Mouse (Mus musculus) limb, embryonic 10.5 days (tissue): ENCODE results near the gene Gaa. TPM values are rescaled to one million over a fixed set of nuclear protein-coding genes. Genes with fewer than 3 reads are reported as not detected.

Experiments
- DNase-seq: peaks from one replicate; pipeline ENCODE4 v3.0.0-alpha.2; 2017; ENCODE audit warnings: low spot score
- H3K27ac ChIP-seq: fragments of 300-500 bp; sonication (generic); 2 replicates; pipeline ENCODE4 v1.5.1; 2016; ENCODE audit warnings: mild to moderate bottlenecking
- H3K27me3 ChIP-seq: fragments of 300-500 bp; sonication (generic); 2 replicates; pipeline ENCODE4 v1.6.1; 2016; ENCODE audit warnings: low read depth, mild to moderate bottlenecking; ENCODE audit not compliant: poor library complexity, severe bottlenecking
- H3K36me3 ChIP-seq: fragments of 300-500 bp; sonication (generic); 2 replicates; pipeline ENCODE4 v1.6.1; 2016; ENCODE audit warnings: mild to moderate bottlenecking, moderate library complexity
- H3K4me1 ChIP-seq: fragments of 300-500 bp; sonication (generic); 2 replicates; pipeline ENCODE4 v1.6.1; 2016
- H3K4me3 ChIP-seq: fragments of 300-500 bp; sonication (generic); 2 replicates; pipeline ENCODE4 v1.5.1; 2016; ENCODE audit warnings: mild to moderate bottlenecking, moderate library complexity
- H3K9me3 ChIP-seq: fragments of 300-500 bp; sonication (generic); replicated peaks from 2 replicates; pipeline ENCODE4 v1.6.1; 2016; ENCODE audit warnings: mild to moderate bottlenecking
- WGBS: fragments of 180-500 bp; shearing (Covaris S2); methylation state at CpG from one replicate; pipeline ENCODE4 v1.1.7; 2016; 5-methylcytosine and 5-hydroxymethylcytosine counted together
- polyA plus RNA-seq: library from polyadenylated mRNA; unstranded; fragments of >200 nt; fragmentation: Nextera tagmentation; extraction: Ambion mirVana; gene quantifications from 2 replicates; pipeline ENCODE4 v1.2.1, GENCODE M21; 2016

Gaa gene
- polyA plus RNA-seq, 1 experiment from 2014 or later: 27.8 TPM

DNA sequence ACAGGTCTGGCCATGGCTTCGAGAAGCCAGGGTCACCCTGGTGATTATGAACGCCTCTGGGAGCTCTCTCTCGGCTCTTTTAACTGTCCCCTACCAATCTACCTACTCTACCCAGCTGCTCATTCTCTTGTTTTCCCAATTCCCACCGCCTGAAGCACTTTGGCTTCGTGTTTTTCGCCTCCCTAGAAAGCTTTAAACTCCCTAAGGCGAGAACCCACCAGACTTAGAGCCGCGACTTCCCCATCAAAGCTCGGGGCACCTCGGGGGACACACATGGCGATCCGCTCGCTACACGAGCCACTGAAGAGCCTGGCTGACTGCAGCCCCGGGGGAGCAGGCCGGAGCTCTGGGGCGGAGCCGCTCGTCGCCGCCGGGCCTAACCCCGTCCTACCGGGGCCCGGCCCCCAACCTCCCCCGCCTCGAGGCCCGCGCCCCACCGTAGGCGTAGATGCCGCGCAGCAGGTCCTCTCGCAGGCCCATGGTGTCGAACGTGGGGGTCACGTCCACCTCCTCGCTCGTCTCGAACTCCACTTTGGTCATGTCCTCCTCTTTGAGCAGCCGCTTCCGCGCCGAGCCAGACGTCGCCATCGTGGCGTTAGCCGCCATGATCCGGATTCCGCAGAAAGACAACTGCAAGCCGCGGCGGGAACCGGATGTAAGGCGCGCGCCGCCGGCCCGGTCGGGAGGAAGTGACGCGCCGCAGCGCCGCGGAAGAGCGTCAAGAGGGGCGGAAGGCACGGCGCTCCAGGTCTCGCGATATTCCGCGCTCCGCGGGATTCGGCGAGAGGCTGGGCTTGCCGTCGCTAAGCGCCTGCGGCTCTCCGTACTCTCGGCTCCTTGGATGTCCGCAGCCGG lies 31.9 kb downstream of the Gaa start, which contains the start of gene Eif4a3:
Eif4a3 (minus strand) TSS at position 699 of the 855 bp plus-strand sequence.
- Histone ChIP-seq H3K27me3 (peaks cover 9% of the 10 kb centered on the region; the same call in 1 of the 2 replicates), H3K4me3 (peak within 1 kb of the TSS; percentile 87), H3K27ac (peak within 1 kb of the TSS; percentile 98), H3K9me3 (no peaks in the 10 kb centered on the region), H3K4me1 (peaks cover 21% of the 10 kb centered on the region), H3K36me3 (peaks cover 38% of the 10 kb centered on the region)
- WGBS: under 1% methylated on average over 89 of the region's 89 CpGs
- peak; percentile 99 for DNase-seq

DNA sequence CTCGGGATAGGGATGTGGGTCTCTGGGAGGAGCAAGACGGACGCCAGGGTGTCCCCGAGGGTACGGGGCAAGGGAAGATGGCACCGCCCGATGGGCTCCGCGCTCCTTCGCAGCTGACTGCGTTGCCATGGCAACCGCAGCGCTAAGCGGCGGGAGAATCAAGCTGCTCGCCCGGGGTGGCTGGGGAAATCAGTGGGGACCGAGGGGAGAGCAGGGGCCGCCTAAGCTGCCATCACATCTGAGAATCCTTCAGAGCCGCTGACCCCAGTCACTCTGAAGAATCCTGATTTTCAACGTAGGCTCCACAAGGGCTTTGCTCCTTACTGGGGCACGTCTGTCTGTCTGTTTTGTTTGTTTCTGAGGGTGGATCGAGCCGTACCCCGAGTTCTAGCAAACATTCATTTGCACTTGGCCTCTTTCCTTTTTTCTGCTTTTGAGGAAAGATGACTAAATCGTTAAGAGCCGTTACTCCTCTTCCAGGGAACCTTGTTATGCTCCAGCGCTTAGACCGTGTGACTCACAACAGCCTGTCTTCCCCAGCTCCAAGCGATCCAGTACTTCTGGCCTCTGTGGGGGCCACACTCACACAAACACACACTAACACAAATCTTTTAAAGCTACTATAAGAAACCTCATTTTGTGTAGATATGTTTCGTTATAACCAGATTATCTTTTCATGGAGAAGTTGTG lies 32.7 kb downstream of the Gaa start:
- H3K27ac ChIP-seq: peak overlapping the region; percentile 98
- H3K9me3 ChIP-seq: no peaks in the 10 kb centered on the region
- H3K36me3 ChIP-seq: peaks cover 31% of the 10 kb centered on the region
- H3K27me3 ChIP-seq: peaks cover 16% of the 10 kb centered on the region; the same call in 1 of the 2 replicates
- H3K4me1 ChIP-seq: peaks cover 27% of the 10 kb centered on the region
- WGBS: 2% methylated on average over 31 of the region's 31 CpGs
- peak overlapping the region; percentile 87 for H3K4me3 ChIP-seq
- no peak for DNase-seq

DNA sequence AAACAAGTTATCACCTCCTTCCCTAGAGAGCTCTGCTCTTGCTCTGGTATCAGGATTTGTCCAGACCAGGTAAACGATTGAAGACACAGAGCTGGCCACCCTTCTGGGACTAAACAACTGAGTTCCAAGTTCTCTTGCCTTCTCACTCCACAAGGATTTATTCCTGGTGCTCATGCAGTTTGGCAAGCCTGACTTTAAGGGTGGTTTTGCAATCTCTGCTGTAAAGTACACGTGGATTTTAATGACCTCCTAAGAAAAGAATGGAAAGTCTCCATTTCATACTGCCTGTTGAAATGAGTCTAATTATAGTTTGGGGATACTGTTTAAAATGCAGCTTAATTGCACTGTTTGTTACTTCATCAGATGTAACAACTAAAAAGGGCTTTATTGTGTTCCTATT lies 33.3 kb downstream of the Gaa start:
- DNase-seq: no peak
- Histone ChIP-seq H3K27ac (no peak overlapping the region), H3K9me3 (no peaks in the 10 kb centered on the region), H3K4me1 (peaks cover 29% of the 10 kb centered on the region), H3K27me3 (peaks cover 16% of the 10 kb centered on the region; the same call in 1 of the 2 replicates), H3K4me3 (peak overlapping the region; percentile 87), H3K36me3 (peaks cover 25% of the 10 kb centered on the region)
- WGBS: 30% methylated on average over 2 of the region's 2 CpGs

DNA sequence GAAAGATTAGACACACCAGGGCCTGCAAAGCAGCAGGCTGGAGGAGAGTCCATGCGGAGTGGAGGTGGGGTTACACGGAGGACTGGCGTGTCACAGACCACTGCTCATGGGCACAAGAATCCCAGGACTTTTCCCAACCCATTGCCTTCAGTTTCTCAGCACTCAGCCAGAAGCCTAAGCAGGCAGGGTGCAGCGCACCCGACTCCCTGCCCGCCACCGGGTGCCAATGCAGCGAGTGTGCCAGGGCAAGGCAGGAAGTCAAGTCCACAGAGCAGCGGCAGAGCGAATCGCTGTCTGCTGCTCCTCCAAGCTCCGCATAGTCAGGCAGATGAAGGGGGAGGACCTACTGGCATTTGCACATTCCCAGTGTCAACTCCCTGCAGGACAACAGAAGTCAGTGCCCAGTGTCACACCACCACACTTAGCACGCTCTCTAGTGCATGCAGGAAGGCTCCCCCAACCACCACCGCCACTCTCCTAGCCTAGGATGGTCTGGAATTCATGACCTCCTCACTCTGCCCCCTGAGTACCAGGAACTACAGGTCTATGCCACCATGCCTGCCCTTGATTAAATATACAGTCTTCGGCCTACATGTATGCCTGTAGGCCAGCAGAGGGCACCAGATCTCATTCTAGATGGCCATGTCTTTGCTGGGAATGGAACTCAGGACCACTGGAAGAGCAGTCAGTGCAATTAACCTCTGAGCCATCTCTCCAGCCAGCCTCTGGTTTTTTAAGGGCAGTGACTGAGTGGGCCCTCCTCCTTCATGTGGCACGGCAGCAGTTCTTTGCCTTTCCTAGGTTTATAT lies 37.4 kb downstream of the Gaa start:
- Histone ChIP-seq H3K27ac (0 out of 2 replicates have a peak overlapping the region, but pooled peaks have one; percentile 9), H3K9me3 (no peaks in the 10 kb centered on the region), H3K4me3 (no peak overlapping the region), H3K27me3 (peaks cover 24% of the 10 kb centered on the region; the same call in 1 of the 2 replicates), H3K4me1 (peaks cover 37% of the 10 kb centered on the region), H3K36me3 (no peaks in the 10 kb centered on the region)
- DNase-seq: peak; percentile 75
- 42% methylated on average over 16 of the region's 16 CpGs for WGBS

DNA sequence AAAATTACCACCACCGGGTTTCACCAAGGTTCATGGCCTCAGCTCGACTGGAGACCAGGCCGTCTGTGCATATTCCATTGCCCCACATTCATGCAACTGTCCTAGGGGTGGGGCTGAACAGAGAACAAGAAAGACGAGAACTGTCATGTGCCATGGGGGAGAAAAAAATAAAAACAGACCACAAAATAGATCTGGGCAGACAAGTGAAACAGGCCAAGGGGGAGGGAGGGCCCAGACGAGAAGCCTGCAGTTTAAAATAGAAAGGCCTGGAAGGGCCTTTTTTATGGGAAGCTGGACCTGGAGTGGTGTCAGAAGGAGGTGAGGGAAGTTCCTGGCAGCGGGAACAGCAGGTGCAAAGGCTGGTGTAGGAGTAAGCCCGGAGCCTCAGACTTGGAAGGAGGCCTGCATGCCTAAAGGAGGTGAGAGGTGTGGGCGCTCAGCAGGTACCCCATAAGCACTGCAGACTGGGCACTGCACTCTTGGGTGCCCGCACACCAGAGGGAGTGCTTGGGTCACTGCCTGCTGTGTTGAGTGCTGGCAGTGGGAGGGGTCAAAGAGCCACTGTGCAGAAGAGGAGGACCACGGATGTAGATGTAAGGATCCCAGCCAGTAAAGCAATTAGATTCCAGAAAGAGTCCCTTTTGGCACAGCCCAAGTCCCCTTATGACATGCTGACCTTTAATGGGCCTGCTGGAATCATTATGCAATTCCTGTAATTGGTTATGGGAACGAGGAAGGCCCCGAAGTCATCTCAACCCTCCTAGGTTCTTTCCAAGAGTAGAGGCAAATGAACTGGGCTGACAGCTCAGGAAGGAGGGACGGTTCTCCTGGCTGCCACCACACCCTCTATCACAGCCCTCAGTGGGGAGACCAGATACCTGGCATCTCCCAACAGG lies 39.3 kb downstream of the Gaa start:
- Histone ChIP-seq H3K27me3 (peaks cover 36% of the 10 kb centered on the region), H3K27ac (peak overlapping the region; percentile 70; the same call in 1 of the 2 replicates), H3K4me3 (no peak overlapping the region), H3K4me1 (peaks cover 32% of the 10 kb centered on the region), H3K36me3 (no peaks in the 10 kb centered on the region), H3K9me3 (no peaks in the 10 kb centered on the region)
- DNase-seq: no peak
- WGBS: 67% methylated on average over 13 of the region's 13 CpGs

DNA sequence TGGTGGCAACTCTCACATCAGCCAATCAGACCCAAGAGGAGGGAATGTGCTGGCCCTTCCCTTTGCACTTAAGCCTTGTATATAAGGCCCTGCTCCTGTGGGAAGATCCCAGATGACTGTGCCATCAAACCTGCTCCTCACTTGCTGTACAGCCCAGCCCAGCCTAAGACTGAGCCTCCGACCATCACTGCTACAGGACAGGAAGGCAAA lies 39.9 kb downstream of the Gaa start, which contains the start of gene Card14:
Card14 (plus strand) TSS at position 111 of the 210 bp plus-strand sequence.
- H3K4me1 ChIP-seq: peaks cover 32% of the 10 kb centered on the region
- peaks cover 40% of the 10 kb centered on the region for H3K27me3 ChIP-seq
- DNase-seq: no peak
- 37% methylated on average over 1 of the region's 1 CpGs for WGBS
- H3K36me3 ChIP-seq: no peaks in the 10 kb centered on the region
- peak within 1 kb of the TSS; percentile 30 for H3K4me3 ChIP-seq
- no peaks in the 10 kb centered on the region for H3K9me3 ChIP-seq
- peak within 1 kb of the TSS; percentile 70 for H3K27ac ChIP-seq

DNA sequence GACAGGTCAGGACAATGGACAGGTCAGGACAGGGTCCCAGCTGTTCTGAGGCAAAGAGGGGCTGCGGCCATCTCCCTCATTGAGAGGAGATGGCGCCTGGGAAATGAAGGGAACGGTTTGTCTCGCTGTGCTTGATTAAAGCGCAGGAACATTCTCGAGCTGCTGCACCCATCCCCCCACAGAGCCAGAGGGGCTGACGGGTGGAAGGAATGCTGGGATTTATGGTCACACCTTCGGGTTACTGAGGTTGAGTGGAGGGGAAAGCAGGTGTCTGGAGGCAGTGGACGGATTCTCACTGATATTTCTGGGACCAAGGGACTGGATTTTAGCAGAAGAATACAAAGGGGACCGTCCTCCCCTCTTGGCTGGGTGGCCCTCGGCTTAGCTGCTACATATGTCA lies 40.2 kb downstream of the Gaa start:
- peak; percentile 55 for DNase-seq
- H3K4me3 ChIP-seq: peak overlapping the region; percentile 30
- 19% methylated on average over 11 of the region's 11 CpGs for WGBS

DNA sequence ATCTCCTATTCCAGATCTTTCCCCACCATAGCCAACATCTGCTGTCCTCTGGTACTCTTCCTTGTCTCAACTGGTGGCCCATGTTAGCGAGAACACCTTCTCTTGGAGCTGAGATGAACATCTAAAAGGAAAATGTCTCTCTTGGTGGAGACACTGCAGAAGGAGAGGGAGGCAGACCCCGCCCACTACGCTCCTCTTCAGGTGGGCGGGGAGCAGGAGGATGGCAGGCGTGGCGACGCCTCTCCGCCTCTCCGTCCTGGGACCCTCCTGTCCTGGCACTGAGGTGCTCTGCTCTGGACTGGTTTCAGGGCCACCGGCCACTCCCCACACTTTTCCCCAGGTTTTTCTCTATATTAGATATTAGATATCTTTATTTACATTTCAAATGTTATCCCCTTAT lies 42.9 kb downstream of the Gaa start:
- peaks cover 24% of the 10 kb centered on the region for H3K27me3 ChIP-seq
- H3K27ac ChIP-seq: no peak overlapping the region
- WGBS: 15% methylated on average over 10 of the region's 10 CpGs
- H3K4me1 ChIP-seq: peaks cover 30% of the 10 kb centered on the region
- H3K4me3 ChIP-seq: no peak overlapping the region
- H3K36me3 ChIP-seq: no peaks in the 10 kb centered on the region
- DNase-seq: no peak
- no peaks in the 10 kb centered on the region for H3K9me3 ChIP-seq

More for the DNA sequence above, 40.2 kb downstream of the Gaa start:
- Histone ChIP-seq H3K9me3 (no peaks in the 10 kb centered on the region), H3K36me3 (no peaks in the 10 kb centered on the region), H3K27me3 (peaks cover 40% of the 10 kb centered on the region), H3K27ac (peak overlapping the region; percentile 70), H3K4me1 (peaks cover 32% of the 10 kb centered on the region)

DNA sequence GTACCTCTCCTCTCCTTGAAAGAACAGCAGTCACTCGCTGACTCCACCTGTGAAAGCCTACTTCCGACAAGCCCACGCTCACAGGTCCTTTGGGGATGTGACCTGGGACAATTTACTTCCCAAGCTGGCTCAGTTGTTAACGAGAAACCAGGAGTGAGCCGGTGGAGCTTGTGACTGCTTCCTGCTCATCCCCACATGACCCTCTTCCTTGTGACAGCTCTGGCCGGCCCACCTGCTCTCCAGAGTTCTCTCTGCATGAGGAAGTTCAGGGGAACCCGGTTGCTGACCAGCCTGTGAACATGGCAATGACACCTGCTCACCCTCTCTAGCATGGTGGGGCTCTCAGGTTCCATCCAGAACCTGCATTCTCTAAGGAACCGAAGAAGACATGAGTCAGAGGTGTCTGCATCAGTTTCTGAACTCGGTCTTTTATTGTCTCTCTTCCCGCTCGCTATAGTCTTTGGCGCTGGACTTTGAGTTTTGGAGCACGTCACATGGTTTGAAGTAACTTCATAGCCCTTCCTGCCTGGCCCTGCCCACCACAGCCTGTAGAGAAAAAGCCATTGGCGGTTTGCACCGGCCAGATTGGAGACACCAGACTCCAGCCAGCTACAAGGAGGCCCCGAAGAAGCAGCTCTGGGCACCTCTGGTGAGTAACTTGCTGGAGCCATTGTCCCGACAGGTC lies 46.7 kb downstream of the Gaa start:
- Histone ChIP-seq H3K4me3 (no peak overlapping the region), H3K27me3 (peaks cover 20% of the 10 kb centered on the region), H3K4me1 (peaks cover 10% of the 10 kb centered on the region; the same call in 1 of the 2 replicates), H3K27ac (no peak overlapping the region), H3K36me3 (no peaks in the 10 kb centered on the region), H3K9me3 (no peaks in the 10 kb centered on the region)
- 79% methylated on average over 17 of the region's 17 CpGs for WGBS
- DNase-seq: no peak

DNA sequence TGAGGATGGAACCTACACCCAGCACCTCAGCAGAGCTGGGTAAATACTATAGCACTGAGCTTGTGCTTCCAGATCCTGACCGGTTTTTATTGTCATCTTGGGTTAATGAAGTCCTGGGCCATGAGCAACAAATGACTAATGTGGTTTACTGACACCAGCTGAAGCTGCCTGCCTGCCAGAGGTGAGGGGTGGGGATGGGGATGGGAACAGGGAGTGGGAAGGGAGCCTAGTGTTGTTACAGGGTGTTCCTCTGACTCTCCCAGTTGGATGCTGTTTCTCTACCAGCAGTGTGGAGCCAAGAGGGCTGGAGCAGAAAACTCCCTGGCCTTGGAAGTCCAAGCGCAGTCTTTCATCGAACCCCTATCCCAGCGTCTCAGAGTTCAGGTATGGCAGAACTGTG lies 49.0 kb downstream of the Gaa start:
- DNase-seq: no peak
- Histone ChIP-seq H3K27me3 (0 out of 2 replicates have a peak, but pooled peaks cover 4% of the 10 kb centered on the region), H3K27ac (no peak overlapping the region), H3K9me3 (no peaks in the 10 kb centered on the region), H3K36me3 (no peaks in the 10 kb centered on the region), H3K4me3 (no peak overlapping the region), H3K4me1 (0 out of 2 replicates have a peak, but pooled peaks cover 6% of the 10 kb centered on the region)
- 78% methylated on average over 4 of the region's 4 CpGs for whole genome bisulfite sequencing

DNA sequence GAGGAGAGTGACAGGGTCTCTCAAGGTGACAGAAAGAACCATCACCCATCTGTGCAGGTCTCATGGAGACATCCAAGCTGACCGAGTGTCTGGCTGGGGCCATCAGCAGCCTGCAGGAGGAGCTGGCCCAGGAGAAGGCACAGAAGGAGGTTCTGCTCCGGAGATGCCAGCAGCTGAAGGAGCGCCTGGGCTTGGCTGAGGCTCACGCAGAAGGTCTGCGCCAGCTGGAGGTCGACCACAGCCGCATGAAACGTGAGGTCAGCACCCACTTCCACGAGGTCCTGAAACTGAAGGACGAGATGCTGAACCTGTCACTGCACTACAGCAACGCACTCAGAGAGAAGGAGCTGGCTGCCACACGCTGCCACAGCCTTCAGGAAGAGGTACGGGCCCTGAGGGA lies 54.8 kb downstream of the Gaa start:
- Histone ChIP-seq H3K4me3 (no peak overlapping the region), H3K27ac (no peak overlapping the region), H3K4me1 (no peaks in the 10 kb centered on the region), H3K36me3 (no peaks in the 10 kb centered on the region), H3K9me3 (no peaks in the 10 kb centered on the region; the same call in 1 of the 2 replicates), H3K27me3 (peaks cover 7% of the 10 kb centered on the region; the same call in 1 of the 2 replicates)
- WGBS: 82% methylated on average over 13 of the region's 13 CpGs
- no peak for DNase-seq
